Mouse (Mus musculus): ENCODE data around the gene Idua.
"Not testable (repeated sequence)": the region's sequence is repeated elsewhere in the genome, so short reads cannot be mapped to it uniquely, and the experiment has no call there.

Gene Idua

GRCm38 (mm10) chr5:108659698-108660631, at the start of gene Idua:
TSS of gene Idua (plus strand) at chr5:108660331.
- no peak for DNase-seq

DNA sequence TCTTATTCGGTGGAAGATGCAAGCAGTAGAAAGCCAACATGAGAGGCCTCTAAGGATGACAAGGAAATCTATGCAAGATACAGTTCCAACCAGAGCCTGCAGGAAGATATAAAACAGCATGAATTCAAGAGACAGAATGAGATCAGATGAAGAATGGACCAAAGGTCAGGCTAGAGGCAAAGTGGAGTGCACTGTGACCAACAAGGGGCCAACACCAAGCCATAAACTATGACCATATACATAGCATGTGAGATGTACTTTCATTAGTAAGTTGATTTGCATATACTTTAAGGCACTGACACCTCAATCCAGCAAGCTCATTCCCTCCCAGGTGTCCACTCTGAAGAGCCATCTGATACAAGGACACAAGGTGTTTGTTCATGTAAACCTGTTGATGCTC, 49.7 kb upstream of the Idua start:
- DNase-seq = no peak

DNA sequence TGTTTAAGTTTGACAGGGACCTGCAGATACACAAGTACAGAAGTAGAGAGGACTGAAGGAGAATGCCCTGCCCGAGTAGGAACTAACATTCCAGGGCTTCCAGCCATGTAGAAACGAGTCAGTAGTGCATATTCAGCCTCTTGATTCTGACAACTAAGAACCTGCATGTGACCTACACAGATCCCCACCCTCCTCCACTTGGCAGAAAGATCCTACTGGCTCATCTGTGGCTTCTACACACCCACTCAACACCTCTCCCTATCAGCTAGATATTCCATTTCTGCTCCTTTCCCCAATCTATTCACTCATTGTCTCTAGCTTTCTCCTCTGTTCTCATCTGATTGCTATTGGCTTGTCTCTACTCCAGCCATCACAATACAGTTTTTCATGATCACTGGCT, 38.3 kb upstream of the Idua start:
- DNase-seq = no peak

DNA sequence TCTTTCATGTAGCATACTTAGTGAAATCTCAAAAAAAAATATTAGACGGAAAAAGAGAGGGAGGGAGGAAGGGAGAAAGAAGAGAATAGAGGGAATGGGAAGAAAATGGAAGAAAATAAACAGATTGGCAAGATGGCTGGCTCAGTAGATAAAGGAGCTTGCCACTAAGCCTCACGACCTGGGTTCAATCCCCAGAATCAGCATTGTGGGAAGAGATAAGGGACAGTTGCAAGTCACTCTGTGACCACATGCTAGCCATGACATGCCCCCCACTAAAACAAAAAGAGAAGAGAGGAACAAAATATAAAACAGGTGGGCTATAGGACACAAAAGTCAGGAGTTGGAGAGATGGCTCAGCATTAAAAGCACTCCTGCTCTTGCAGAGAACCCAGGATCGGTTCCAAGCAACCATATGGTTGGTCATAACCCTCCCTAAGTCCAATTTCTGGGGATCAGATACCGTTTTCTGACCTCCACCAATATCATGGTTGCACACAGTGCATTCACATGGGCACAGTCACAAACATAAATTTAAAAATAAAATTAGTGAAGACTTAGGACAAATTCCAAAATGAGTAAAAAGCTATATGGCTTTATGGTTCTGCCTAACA, 34.0 kb upstream of the Idua start:
- peak; percentile 18 to 25 for DNase-seq

- DNase-seq = no peak
Measured at GRCm38 (mm10) chr5:108628891-108629633, 31.1 kb upstream of the Idua start.

DNA sequence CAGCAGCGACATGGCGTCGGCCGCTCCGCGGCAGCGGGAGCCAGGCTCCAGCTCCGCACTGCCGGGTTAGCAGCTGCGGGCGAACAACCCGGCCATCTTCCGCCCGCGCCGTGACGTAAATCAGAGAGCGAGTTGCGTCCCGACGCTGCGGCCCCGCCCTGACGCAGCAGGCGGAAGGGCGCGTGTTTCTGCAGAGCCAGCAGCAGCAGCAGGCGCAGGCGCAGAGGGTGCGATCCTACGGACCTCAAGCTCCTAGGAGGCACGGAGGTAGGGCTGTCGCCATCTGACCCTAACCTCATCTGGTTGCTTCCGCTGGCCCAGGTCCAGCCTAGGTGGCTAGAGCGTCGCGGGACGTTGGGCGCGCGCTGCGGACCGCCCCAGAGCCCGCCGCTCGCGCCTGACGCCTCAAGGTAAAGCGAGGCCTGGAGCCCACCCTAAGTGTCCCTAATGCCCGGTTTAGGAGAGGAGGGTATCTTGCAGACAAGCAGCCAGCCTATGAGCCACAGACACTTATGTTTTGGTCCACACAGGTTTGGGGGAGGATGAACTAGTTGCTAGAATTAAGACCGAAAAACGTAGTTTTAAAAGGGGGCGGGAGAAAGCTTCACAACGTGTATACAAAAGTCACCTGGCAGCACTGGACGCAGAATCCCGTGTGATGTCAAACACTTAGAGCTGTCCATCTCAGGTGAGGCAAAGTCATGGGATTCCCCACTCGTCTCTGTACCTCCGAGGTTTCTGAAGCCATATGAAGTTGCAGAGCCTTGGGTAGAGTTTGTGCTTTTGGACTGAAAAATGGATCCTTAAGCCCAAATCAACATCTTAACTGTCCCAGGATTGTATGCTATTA, 30.3 kb upstream of the Idua start, which contains the start of the genes Gak and Tmem175:
TSS of gene Gak (minus strand) at position 122 of the 850 bp plus-strand sequence.
TSS of gene Tmem175 (plus strand) at position 137 of the 850 bp plus-strand sequence.
- DNase-seq = peak; percentile 94 to 97

DNA sequence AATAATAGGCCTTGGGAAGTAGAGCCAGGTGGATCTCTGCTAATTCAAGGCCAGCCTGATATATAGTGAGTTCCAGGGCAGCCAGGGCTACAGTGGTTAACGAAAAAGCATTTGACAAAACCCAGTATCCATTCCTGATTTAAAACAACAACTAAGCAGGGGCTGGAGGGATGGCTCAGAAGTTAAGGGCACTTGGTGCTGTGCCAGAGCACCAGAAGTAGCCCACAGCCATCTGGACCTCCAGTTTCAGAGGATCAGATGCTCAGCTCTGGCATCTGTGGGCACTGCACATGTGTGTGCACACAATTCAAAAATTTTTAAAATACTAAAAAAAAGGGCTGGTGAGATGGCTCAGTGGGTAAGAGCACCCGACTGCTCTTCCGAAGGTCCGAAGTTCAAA, 26.5 kb upstream of the Idua start:
- DNase-seq = peak; percentile 62 to 72

GRCm38 (mm10) chr5:108634088-108634487, 26.0 kb upstream of the Idua start:
- DNase-seq = not testable (repeated sequence)

DNA sequence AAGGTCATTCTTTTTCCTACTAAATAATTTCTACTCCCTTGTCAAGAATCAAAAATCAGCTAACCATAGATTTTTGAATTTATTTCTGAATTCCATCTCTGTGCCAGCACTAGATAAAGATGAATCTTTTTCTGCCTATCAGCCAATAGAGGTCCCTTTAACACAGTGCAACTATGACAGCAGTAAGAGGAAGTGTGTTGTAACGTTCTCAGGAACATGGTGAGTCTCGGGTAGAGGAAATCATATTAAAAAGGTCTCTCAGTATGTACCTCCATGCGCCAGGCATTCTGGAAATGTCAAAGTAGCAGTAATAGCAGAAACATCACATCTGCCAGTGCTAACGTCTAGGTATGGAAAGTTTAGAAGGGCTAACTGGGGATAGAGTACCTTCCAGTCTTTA, 24.0 kb upstream of the Idua start:
- no peak for DNase-seq

GRCm38 (mm10) chr5:108643674-108644073, 16.5 kb upstream of the Idua start:
- no peak for DNase-seq

DNA sequence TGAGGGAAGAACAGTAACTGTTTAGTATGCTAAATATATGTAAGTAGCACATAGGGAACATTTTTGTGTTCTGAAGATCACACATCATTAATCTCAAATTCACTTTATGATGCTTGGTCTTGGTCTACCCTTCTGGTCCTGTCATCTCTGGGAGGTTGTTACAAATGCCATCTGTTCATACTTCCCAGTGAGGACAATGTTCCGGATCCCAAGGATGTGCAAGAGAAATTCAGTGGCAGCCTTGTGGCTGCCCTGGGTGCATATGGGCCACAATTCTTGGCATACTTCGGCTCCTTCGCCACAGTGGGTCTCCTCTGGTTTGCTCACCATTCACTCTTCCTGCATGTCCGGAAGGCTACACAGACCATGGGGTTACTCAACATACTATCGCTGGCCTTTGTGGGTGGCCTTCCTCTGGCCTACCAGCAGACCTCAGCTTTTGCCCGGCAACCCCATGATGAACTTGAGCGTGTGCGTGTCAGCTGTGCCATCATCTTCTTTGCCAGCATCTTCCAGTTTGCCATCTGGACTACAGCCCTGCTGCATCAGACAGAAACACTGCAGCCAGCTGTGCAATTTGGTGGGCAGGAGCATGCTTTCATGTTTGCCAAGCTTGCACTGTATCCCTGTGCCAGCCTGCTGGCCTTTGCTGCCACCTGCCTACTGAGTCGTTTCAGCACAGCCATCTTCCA, 14.3 kb upstream of the Idua start:
- peak; percentile 83 to 87 for DNase-seq

GRCm38 (mm10) chr5:108646343-108646660, 13.8 kb upstream of the Idua start:
- no peak for DNase-seq

GRCm38 (mm10) chr5:108647311-108647710, 12.8 kb upstream of the Idua start:
- DNase-seq = no peak

DNA sequence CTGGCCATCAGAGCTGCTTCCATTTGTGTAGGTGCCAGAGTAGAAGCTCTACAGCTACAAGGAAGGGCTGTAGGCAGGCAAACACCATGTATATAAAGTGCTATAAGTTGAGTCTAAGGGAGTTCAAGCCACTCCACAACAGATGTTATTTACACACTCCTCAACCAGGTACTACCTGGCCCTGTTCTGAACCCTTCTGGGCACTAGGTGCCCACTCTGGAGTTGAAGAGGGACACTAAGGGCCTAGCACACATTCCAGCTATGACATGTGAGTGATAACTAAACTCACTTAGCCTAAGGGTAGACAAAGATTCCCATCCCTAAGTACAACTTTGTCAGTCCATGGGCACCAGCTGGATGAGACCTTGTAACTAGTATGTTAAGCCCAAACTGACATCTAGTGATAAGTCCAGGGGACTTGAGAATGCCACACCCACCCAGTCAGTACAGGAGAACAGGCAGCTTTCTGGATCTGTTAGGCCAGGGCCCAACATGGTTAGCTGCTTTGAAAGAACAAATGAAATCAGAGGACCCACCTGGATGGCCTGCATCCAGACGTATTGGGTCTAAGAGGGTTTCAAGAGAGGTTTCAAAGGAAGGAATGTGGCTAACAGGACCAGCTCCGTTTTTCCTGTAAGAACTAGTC, 12.2 kb upstream of the Idua start:
- no peak for DNase-seq

DNA sequence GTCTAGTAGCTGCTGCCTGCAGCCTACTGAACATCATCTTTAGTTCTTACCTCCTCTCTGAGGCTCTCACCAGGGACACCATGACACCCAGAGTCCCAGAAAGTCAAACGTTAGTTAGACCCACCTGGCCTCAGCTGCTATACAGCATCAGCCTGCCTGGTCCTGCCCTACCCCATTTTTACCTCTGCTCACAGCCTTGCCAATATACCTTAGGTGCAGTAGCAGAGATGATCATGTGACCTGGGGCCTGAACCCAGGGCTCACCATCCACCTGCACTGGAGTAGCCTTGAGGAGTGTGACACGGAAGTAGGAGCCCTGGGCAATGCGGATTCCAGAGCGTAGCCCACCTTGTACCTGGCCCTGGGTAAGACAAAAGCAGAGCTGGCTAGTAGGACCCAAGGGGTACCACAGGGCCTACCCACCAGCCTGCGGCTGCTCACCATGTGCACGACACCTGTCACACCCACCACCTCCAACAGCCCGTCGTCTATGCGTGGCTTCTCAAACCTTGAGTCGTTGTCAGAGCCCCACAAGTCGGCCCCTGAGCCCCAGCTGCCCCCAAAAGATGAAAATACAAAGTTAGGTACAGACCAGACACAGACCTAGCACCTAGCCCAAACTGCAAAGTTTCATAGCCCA, 11.1 kb upstream of the Idua start:
- DNase-seq = no peak

- DNase-seq = peak in 1 of 2 experiments; percentile 47
Measured at GRCm38 (mm10) chr5:108650341-108650740, 9.8 kb upstream of the Idua start.

DNA sequence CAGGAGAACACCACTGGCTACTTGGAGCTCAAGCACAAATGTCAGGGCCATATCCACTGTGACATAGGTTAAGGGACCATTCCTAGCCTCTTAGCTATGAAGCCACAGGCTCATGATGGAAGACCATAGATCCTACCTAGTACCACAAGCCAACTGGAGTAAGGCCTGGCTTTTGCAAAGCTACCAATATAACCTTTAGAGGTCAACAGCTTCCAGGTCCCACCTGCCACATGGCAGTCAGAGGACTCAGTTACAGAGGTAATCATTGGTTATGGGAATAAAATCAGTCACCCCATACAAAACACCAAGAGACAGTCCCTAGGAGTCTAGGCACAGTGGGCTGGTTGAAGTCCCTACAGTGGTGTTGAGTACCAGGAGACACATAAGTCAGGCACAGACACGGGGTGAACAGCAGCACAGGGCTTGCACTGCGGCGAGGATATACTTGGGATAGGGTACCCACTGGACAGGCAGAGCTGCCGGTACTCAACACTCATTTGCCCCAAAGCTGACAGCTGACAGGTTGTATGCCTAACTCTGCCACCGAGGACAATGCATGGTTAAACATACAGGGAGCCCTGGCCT, 8.9 kb upstream of the Idua start:
- no peak for DNase-seq

- DNase-seq = peak; percentile 88 to 93
Measured at GRCm38 (mm10) chr5:108651823-108652222, 8.3 kb upstream of the Idua start.

DNA sequence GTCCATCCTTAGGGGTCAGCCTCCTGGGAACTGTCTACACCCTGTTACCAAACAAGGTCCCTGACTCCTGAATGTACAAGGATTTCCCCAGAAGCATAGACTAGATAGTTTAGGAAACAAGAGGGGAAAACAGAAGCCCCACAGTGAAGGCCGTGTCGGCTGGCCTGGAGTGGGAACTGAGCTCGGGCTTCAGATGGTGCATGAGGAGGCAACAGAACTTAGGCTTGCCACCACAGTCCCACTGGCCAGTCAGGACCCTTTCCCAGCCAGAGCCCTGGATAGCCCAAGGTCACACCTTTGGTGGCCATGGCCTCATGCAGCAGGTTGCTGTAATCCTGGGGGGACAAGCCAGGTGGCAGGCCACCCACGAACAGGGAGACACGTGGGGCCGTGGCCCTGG, 6.8 kb upstream of the Idua start:
- DNase-seq = no peak

DNA sequence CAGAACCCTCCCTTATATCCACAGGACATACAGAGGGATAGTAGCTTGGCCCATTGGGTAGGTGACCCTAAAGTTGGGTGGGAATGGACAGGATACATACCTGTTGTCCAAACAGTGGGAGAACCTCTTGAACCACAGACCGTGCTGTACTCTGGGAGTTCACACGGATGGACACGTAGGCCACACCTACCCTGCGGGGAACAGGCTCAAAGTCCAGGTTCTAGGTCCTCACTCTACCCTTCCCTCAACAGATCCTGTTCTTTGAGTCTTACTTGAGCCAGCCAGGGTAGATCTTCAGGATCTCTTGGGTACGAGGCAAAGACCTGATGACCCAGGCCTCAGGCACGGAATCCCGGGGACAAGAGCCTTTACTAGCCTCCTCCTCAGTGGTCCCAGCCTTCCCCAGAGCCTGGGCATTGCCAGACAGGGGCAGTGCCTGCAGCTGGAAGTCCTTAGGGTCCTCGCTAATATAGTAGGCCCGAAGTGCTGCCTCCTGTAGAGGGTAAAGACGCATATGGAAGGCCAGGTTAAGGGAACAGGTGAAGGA, 5.6 kb upstream of the Idua start:
- no peak for DNase-seq

Data from cerebellum, postnatal 10 days (tissue).